In genomic region chr12:111009615-111010257, GRCm38 (mm10) we compare ENCODE assay signal across 13 mouse cellular contexts. TPM values are rescaled to one million over a fixed set of nuclear protein-coding genes. Genes with fewer than 3 reads are reported as not detected.
DNase-seq lines count a peak whose midpoint lies in the region; ATAC-seq lines count a peak whose summit lies in the region.
"Had no signal": no experiment of that assay in that cellular context is flagged by ENCODE, and none has a peak within 500 bp of the region (broad histone marks: within the 10 kb centered on the region; RNA-seq: fewer than 3 reads in every experiment).

No protein-coding gene starts in this region.

- H3K27me3 ChIP-seq in limb, embryonic 15.5 days: no peaks in the 10 kb centered on the region
- H3K27me3 ChIP-seq in limb, embryonic 10.5 days (ENCODE audit: low read depth, poor library complexity, severe bottlenecking): no peaks in the 10 kb centered on the region
- H3K27me3 ChIP-seq in intestine, embryonic 16.5 days (replicated peaks; ENCODE audit: control insufficient read depth, insufficient read depth, low read length): no peaks in the 10 kb centered on the region
- H3K27me3 ChIP-seq: forebrain, embryonic 13.5 days; limb, embryonic 13.5 days had no signal

- peak overlapping the region; percentile 59 for H3K27ac ChIP-seq in limb, embryonic 15.5 days
- no peak overlapping the region for H3K27ac ChIP-seq in limb, embryonic 10.5 days
- H3K27ac ChIP-seq in intestine, embryonic 16.5 days (ENCODE audit: low read length): peak overlapping the region; percentile 96
- H3K27ac ChIP-seq: forebrain, embryonic 13.5 days; limb, embryonic 13.5 days had no signal

- H3K4me3 ChIP-seq in limb, embryonic 15.5 days: no peak overlapping the region
- no peak overlapping the region for H3K4me3 ChIP-seq in limb, embryonic 10.5 days
- no peak overlapping the region for H3K4me3 ChIP-seq in intestine, embryonic 16.5 days (ENCODE audit: low read length)
- H3K4me3 ChIP-seq: forebrain, embryonic 13.5 days; limb, embryonic 13.5 days had no signal

- ATAC-seq in limb, embryonic 15.5 days (ENCODE audit: insufficient number of reproducible peaks, low FRiP score, low TSS enrichment, low read depth): no peak
- ATAC-seq in intestine, embryonic 16.5 days: no peak
- peak; percentile 56 for ATAC-seq in megakaryocyte-erythroid progenitor cell, adult 5-6 weeks (replicated peaks; ENCODE audit: low FRiP score, low TSS enrichment, poor library complexity, severe bottlenecking)
- ATAC-seq: forebrain, embryonic 13.5 days; midbrain, embryonic 16.5 days had no signal

- WGBS in limb, embryonic 15.5 days: 66% methylated on average over 6 of the region's 6 CpGs
- WGBS in limb, embryonic 10.5 days: 79% methylated on average over 6 of the region's 6 CpGs
- 63% methylated on average over 6 of the region's 6 CpGs for WGBS in intestine, embryonic 16.5 days

- H3K4me2 ChIP-seq in limb, embryonic 15.5 days: no peak overlapping the region
- H3K4me2 ChIP-seq in intestine, embryonic 16.5 days (ENCODE audit: low read depth, low read length): no peak overlapping the region
- H3K4me2 ChIP-seq: forebrain, embryonic 13.5 days; limb, embryonic 13.5 days had no signal

- H3K36me3 ChIP-seq in limb, embryonic 15.5 days: no peaks in the 10 kb centered on the region
- no peaks in the 10 kb centered on the region for H3K36me3 ChIP-seq in limb, embryonic 10.5 days
- H3K36me3 ChIP-seq in intestine, embryonic 16.5 days (ENCODE audit: control insufficient read depth, insufficient read depth, low read length): no peaks in the 10 kb centered on the region
- H3K36me3 ChIP-seq: limb, embryonic 13.5 days had no signal

- no peaks in the 10 kb centered on the region for H3K9me3 ChIP-seq in limb, embryonic 15.5 days
- no peaks in the 10 kb centered on the region for H3K9me3 ChIP-seq in limb, embryonic 10.5 days (replicated peaks)
- no peaks in the 10 kb centered on the region for H3K9me3 ChIP-seq in intestine, embryonic 16.5 days (ENCODE audit: control insufficient read depth, low read length)
- H3K9me3 ChIP-seq: forebrain, embryonic 13.5 days had no signal

- H3K9ac ChIP-seq in limb, embryonic 15.5 days: no peak overlapping the region
- 0 out of 2 replicates have a peak overlapping the region, but pooled peaks have one; percentile 51 for H3K9ac ChIP-seq in intestine, embryonic 16.5 days (ENCODE audit: low read depth, low read length)
- H3K9ac ChIP-seq: forebrain, embryonic 13.5 days had no signal

- H3K4me1 ChIP-seq in limb, embryonic 15.5 days: peaks cover 48% of the 10 kb centered on the region
- H3K4me1 ChIP-seq in limb, embryonic 10.5 days: peaks cover 31% of the 10 kb centered on the region
- peaks cover 51% of the 10 kb centered on the region for H3K4me1 ChIP-seq in intestine, embryonic 16.5 days (ENCODE audit: control insufficient read depth, insufficient read depth, low read length)

- DNase-seq in limb, embryonic 10.5 days (ENCODE audit: low spot score): no peak
- DNase-seq in c-Kit-positive CD71-positive TER-119-negative erythroid progenitor cells, embryonic 14.5 days (ENCODE audit: low read depth): peak; percentile 44
- DNase-seq in retina, embryonic 14.5 days (ENCODE audit: low spot score): no peak
- DNase-seq in urinary bladder, adult 18-20 months (ENCODE audit: low spot score in 2 of 2): no peak
- DNase-seq: cerebellum, adult 8-10 months; kidney, postnatal 10 days; right cerebral cortex, postnatal 25 days had no signal

RNA-seq across cellular contexts. Expression of gene Rcor1, which starts 29.4 kb away (rescaled TPM):
- polyA plus RNA-seq in limb, embryonic 15.5 days (2015; fragmentation: Nextera tagmentation; extraction: Ambion mirVana): 12.3 and 13.5 TPM in 2 replicates
- polyA plus RNA-seq in limb, embryonic 10.5 days (2016; fragmentation: Nextera tagmentation; extraction: Ambion mirVana): 7.9 and 9.1 TPM in 2 replicates
- 6.9 and 7.9 TPM in 2 replicates for polyA plus RNA-seq in intestine, embryonic 16.5 days (2015; fragmentation: Nextera tagmentation; extraction: Ambion mirVana)
- 56.7 and 73.4 TPM in 2 replicates for total RNA-seq in megakaryocyte-erythroid progenitor cell, adult 5-6 weeks (2014; fragmentation: Nextera tagmentation)
- total RNA-seq in megakaryocyte-erythroid progenitor cell, adult 5-6 weeks (2017): 44.1 and 55.3 TPM in 2 replicates

RNA-seq across cellular contexts. Expression of gene Ankrd9, which starts 30.9 kb away (rescaled TPM):
- polyA plus RNA-seq in limb, embryonic 15.5 days (2015; fragmentation: Nextera tagmentation; extraction: Ambion mirVana): 16.4 and 20.0 TPM in 2 replicates
- polyA plus RNA-seq in limb, embryonic 10.5 days (2016; fragmentation: Nextera tagmentation; extraction: Ambion mirVana): 15.2 and 17.2 TPM in 2 replicates
- polyA plus RNA-seq in intestine, embryonic 16.5 days (2015; fragmentation: Nextera tagmentation; extraction: Ambion mirVana): 32.2 and 33.6 TPM in 2 replicates
- 3.6 and 5.7 TPM in 2 replicates for total RNA-seq in megakaryocyte-erythroid progenitor cell, adult 5-6 weeks (2014; fragmentation: Nextera tagmentation)
- 2.2 and 3.6 TPM in 2 replicates for total RNA-seq in megakaryocyte-erythroid progenitor cell, adult 5-6 weeks (2017)
